Mouse (Mus musculus) left cerebral cortex, postnatal 25 days (tissue): Measurements from ENCODE around the gene Efcab9. TPM values are rescaled to one million over a fixed set of nuclear protein-coding genes. Genes with fewer than 3 reads are reported as not detected.

Source experiments
- total RNA-seq, 2 experiments: library from RNA; stranded (reverse); gene quantifications; 2 replicates each; pipeline ENCODE4 v1.2.3; 2021

The Efcab9 gene
- total RNA-seq, 2 experiments from 2014 or later = 1.6 to 1.7 TPM

Other genes with a start within 250 kb of the Efcab9 start
- 100 to 1,000 TPM; 501 to 528 TPM for gene Hba-a1, start 248.6 kb downstream of the Efcab9 start, total RNA-seq
- gene Hbq1b, start 245.1 kb downstream of the Efcab9 start, total RNA-seq = under 1 TPM in 1 of 2 experiments, not detected in 1; 0.73 TPM
- 100 to 1,000 TPM; 427 to 477 TPM for gene Hba-a2, start 235.6 kb downstream of the Efcab9 start, total RNA-seq
- gene Hbq1a, start 232.0 kb downstream of the Efcab9 start, total RNA-seq = 1 to 10 TPM in 1 of 2 experiments, not detected in 1; 1.4 TPM
- gene Sh3pxd2b, start 184.3 kb downstream of the Efcab9 start, total RNA-seq = 10 to 100 TPM; 12.4 to 15.3 TPM
- gene Ubtd2, start 76.7 kb downstream of the Efcab9 start, total RNA-seq = 10 to 100 TPM; 52.9 to 65.0 TPM
- 1 to 10 TPM; 5.5 to 6.6 TPM for gene Stk10, start 1.2 kb upstream of the Efcab9 start, total RNA-seq
- 100 to 1,000 TPM; 120 to 127 TPM for gene Fbxw11, start 110.6 kb upstream of the Efcab9 start, total RNA-seq